Mouse (Mus musculus) midbrain, embryonic 10.5 days (tissue): ENCODE data around the gene Ski. TPM values are rescaled to one million over a fixed set of nuclear protein-coding genes. Genes with fewer than 3 reads are reported as not detected.

Source experiments
- DNase-seq: peaks from one replicate; pipeline ENCODE4 v3.0.0-alpha.2; 2017; ENCODE audit warnings: low spot score
- H3K27ac ChIP-seq: fragments of 300-500 bp; sonication (generic); replicated peaks from 2 replicates; pipeline ENCODE4 v1.5.1; 2016; ENCODE audit warnings: mild to moderate bottlenecking
- H3K27me3 ChIP-seq: fragments of 300-500 bp; sonication (generic); 2 replicates; pipeline ENCODE4 v1.6.1; 2016; ENCODE audit warnings: low read depth, mild to moderate bottlenecking; ENCODE audit not compliant: poor library complexity, severe bottlenecking
- H3K36me3 ChIP-seq: fragments of 300-500 bp; sonication (generic); 2 replicates; pipeline ENCODE4 v1.6.1; 2016; ENCODE audit warnings: mild to moderate bottlenecking, moderate library complexity
- H3K4me1 ChIP-seq: fragments of 300-500 bp; sonication (generic); 2 replicates; pipeline ENCODE4 v1.6.1; 2016
- H3K4me3 ChIP-seq: fragments of 300-500 bp; sonication (generic); 2 replicates; pipeline ENCODE4 v1.5.1; 2016; ENCODE audit warnings: mild to moderate bottlenecking, moderate library complexity
- H3K9me3 ChIP-seq: fragments of 300-500 bp; sonication (generic); replicated peaks from 2 replicates; pipeline ENCODE4 v1.6.1; 2016; ENCODE audit warnings: mild to moderate bottlenecking
- WGBS: fragments of 180-500 bp; shearing (Covaris S2); methylation state at CpG from one replicate; pipeline ENCODE4 v1.1.7; 2016; 5-methylcytosine and 5-hydroxymethylcytosine counted together
- polyA plus RNA-seq: library from polyadenylated mRNA; unstranded; fragments of >200 nt; fragmentation: Nextera tagmentation; extraction: Ambion mirVana; gene quantifications from 2 replicates; pipeline ENCODE4 v1.2.1, GENCODE M21; 2016

The Ski gene
- polyA plus RNA-seq, 1 experiment from 2014 or later, result 10.1 TPM

DNA sequence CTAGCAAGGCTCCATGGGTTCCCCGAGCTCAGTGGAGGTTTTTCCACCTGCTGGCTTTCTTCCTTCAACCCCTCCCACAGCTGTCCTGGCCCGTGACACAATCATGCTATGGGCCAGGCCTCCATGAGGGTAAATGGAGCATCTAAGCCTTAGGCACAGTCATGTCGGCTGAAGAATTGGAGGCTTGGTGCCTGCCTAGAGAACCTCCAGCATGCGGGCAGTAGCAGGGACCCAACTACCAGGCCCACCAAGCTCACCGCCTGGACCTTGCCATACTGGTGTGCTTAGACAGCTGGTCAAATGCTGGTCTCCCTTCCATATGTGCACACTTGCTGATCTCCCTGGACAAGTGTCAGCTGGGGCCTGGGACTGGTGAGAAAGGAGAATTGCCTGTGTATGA, 3.5 kb upstream of the Ski start:
- DNase-seq, result no peak
- H3K4me3 ChIP-seq, result no peak overlapping the region
- no peak overlapping the region for H3K27ac ChIP-seq
- H3K9me3 ChIP-seq, result no peaks in the 10 kb centered on the region
- peaks cover 24% of the 10 kb centered on the region for H3K4me1 ChIP-seq
- 78% methylated on average over 5 of the region's 5 CpGs for WGBS
- H3K36me3 ChIP-seq, result peaks cover 3% of the 10 kb centered on the region; the same call in 1 of the 2 replicates
- H3K27me3 ChIP-seq, result no peaks in the 10 kb centered on the region

GRCm38 (mm10) chr4:155223594-155224528, 1.5 kb upstream of the Ski start:
- DNase-seq, result no peak
- no peaks in the 10 kb centered on the region for H3K27me3 ChIP-seq
- no peaks in the 10 kb centered on the region for H3K9me3 ChIP-seq
- peaks cover 45% of the 10 kb centered on the region for H3K4me1 ChIP-seq
- peaks cover 9% of the 10 kb centered on the region; the same call in 1 of the 2 replicates for H3K36me3 ChIP-seq
- H3K4me3 ChIP-seq, result peak overlapping the region; percentile 98
- H3K27ac ChIP-seq, result peak overlapping the region; percentile 97
- 34% methylated on average over 20 of the region's 20 CpGs for WGBS

GRCm38 (mm10) chr4:155222841-155223593, 625 bp upstream of the Ski start:
- H3K27ac ChIP-seq, result peak overlapping the region; percentile 97
- H3K4me3 ChIP-seq, result peak overlapping the region; percentile 98
- DNase-seq, result peak; percentile 100
- 8% methylated on average over 116 of the region's 116 CpGs for WGBS
- H3K4me1 ChIP-seq, result peaks cover 53% of the 10 kb centered on the region
- H3K36me3 ChIP-seq, result peaks cover 15% of the 10 kb centered on the region; the same call in 1 of the 2 replicates
- H3K27me3 ChIP-seq, result no peaks in the 10 kb centered on the region
- H3K9me3 ChIP-seq, result no peaks in the 10 kb centered on the region

DNA sequence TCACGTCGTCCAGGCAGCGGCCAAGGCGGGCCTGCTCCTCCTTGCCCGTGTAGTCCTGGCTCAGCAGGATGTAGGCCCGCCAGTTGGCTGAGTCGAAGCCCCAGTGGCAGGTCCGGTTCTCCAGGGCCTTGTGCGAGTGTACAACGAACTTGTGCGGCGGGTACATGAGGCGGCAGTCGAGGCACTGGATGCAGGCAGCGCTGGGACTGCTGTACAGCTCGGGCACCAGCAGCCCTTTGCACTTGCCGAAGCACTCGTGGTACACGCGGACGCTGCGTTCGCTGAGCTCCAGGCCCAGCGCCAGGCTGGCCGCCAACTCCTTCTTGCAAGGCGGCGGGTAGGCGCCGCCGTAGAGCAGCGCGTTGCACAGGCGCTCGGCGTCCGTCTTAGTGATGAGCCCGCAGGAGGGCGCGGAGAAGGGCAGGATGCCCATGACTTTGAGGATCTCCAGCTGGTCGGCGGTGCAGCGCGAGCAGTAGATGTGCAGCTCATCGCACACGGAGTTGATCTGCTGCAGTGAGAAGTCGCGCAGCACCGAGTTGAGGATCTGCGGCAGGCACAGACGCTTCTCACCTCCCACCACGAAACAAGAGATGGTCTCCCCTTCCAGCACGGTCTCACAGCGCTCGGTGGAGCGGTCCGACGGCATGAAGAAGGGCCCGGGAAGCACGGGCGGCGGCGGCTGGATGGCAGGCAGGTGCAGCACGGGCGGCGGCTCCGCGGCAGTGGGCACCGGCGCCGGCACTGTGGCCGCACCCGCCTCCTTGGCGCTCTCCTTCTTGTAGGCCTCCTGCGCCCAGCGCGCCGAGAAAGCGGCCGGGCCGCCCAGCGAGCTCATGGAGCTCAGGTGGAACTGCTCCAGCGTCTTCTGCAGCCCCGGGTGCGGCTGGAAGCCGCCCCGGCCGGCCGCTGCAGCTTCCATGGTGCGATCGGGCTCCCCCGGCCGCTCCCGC, 517 bp downstream of the Ski start:
- DNase-seq, result peak; percentile 68
- Histone ChIP-seq H3K4me3 (peak overlapping the region; percentile 98), H3K27me3 (no peaks in the 10 kb centered on the region), H3K4me1 (peaks cover 65% of the 10 kb centered on the region), H3K27ac (peak overlapping the region; percentile 94), H3K9me3 (no peaks in the 10 kb centered on the region), H3K36me3 (peaks cover 24% of the 10 kb centered on the region)
- WGBS, result under 1% methylated on average over 93 of the region's 93 CpGs

DNA sequence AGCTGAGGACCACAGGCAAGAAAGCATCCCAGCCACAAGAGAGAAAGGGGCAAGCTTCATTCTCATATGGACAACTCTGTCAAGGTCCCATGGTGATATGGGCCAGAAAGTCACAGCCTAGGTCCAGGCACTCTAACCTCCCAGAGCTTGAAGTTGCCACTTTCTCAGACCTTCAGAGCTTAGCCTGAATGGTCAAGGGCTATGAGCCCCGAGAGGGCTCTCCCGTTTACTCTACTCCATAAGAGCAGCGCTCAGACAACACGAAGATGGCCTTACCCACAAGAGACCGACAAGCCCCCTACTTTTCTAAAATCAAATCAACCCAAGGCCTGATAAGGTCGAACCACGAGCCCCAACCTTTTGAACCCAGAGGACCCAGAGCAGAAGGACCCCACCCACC, 1.3 kb downstream of the Ski start:
- 3% methylated on average over 7 of the region's 7 CpGs for WGBS
- peak; percentile 30 for DNase-seq
- Histone ChIP-seq H3K27ac (peak overlapping the region; percentile 94), H3K9me3 (no peaks in the 10 kb centered on the region), H3K36me3 (peaks cover 32% of the 10 kb centered on the region), H3K4me1 (peaks cover 72% of the 10 kb centered on the region), H3K4me3 (peak overlapping the region; percentile 98), H3K27me3 (no peaks in the 10 kb centered on the region)

GRCm38 (mm10) chr4:155220213-155221100, 1.9 kb downstream of the Ski start:
- H3K27me3 ChIP-seq, result no peaks in the 10 kb centered on the region
- peaks cover 32% of the 10 kb centered on the region for H3K36me3 ChIP-seq
- H3K9me3 ChIP-seq, result no peaks in the 10 kb centered on the region
- peak overlapping the region; percentile 98 for H3K4me3 ChIP-seq
- DNase-seq, result peak; percentile 42
- 17% methylated on average over 14 of the region's 14 CpGs for WGBS
- peaks cover 79% of the 10 kb centered on the region for H3K4me1 ChIP-seq
- peak overlapping the region; percentile 94 for H3K27ac ChIP-seq

DNA sequence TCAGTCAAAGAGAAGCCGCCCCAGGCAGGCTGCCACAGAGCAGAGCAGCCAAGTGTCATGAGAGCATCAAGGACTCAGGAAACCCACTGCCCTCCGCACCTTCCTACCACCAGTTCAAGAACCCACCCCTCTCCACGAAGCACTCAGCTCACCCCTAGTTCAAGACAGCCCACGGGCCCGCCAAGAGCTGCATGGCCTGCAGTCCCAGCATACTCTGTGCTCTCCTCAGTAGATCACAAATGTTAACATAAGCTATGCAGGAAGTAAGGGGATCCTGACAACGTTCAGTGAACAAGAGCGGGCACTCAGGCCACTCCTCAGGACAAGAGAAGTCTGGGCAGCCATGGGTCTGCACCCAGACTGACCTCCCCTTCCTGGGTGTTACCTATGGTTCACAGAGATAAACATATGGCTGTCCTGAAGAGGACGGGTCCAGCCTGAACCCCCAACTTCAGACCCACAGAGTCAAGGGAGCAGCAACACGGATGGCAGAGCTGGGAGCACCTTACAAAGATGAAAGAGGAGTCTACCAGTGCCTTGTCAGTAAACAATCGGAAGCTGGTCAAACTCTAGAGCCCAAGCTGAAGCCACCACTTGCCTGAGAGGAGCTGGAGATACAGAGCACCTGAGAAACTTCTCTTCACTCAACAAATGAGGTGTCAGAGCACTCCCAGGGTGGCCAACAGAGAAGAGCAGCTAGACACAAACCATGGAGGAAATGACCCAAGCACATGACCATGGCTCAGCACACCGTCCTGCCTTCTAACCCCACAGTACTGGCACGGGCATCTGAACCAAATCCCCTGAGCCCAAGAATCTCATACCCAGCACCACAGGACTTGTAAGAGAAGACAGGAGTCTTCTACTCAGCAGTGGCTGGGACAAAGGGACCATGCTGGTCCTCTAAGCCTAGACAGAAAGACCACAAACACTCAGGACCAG, 2.9 kb downstream of the Ski start:
- H3K27ac ChIP-seq, result peak overlapping the region; percentile 94
- H3K4me3 ChIP-seq, result peak overlapping the region; percentile 98
- no peaks in the 10 kb centered on the region for H3K27me3 ChIP-seq
- H3K36me3 ChIP-seq, result peaks cover 32% of the 10 kb centered on the region
- no peak for DNase-seq
- 74% methylated on average over 12 of the region's 12 CpGs for WGBS
- H3K9me3 ChIP-seq, result no peaks in the 10 kb centered on the region
- peaks cover 88% of the 10 kb centered on the region for H3K4me1 ChIP-seq

GRCm38 (mm10) chr4:155218104-155218732, 4.2 kb downstream of the Ski start:
- H3K9me3 ChIP-seq, result no peaks in the 10 kb centered on the region
- peaks cover 32% of the 10 kb centered on the region for H3K36me3 ChIP-seq
- peak overlapping the region; percentile 98; the same call in 1 of the 2 replicates for H3K4me3 ChIP-seq
- H3K27ac ChIP-seq, result peak overlapping the region; percentile 42; the same call in 1 of the 2 replicates
- 85% methylated on average over 9 of the region's 9 CpGs for WGBS
- DNase-seq, result no peak
- H3K27me3 ChIP-seq, result no peaks in the 10 kb centered on the region
- peaks cover 89% of the 10 kb centered on the region for H3K4me1 ChIP-seq

DNA sequence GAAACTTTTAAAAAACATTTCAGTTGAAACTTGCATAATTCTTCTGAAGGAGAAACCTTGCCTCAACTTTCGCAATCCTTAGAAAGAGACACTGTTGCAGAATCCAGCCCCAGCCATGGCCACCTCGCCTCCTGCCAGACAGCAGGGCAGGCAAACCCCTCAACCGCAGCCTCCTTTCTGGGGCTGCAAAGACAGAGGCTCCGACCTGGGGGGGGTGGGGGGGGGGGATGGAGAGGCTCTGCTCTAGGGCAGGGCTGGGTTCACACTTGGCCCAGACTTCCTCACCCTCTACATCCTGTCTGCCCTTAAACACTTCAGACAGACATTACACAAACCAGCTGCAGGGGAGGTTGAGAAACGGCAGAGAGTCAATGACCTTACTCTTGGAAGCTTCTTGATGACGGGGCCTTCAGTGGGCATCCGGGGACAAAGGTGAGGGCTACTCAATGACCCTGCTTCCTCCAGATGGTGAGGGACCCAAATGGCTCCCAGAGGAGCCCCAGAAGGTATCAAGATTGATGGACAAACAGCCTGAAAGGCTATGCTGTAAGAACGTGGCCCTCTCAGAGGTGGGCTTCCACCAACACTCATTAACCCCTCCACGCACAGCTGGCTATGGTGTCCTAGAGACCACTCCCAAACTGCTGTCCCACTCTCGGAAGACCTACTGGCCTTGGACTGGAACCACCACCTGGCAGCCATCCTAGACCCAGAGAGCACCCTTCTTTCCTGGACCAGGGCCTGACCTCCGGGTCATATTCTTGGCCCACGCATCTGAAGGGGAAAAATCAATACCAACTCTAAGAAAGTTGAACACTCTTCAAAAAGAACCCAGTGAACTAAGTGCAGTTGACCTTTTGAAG, 4.9 kb downstream of the Ski start:
- Histone ChIP-seq H3K27me3 (no peaks in the 10 kb centered on the region), H3K27ac (peak overlapping the region; percentile 42), H3K4me1 (peaks cover 91% of the 10 kb centered on the region), H3K36me3 (peaks cover 37% of the 10 kb centered on the region), H3K9me3 (no peaks in the 10 kb centered on the region), H3K4me3 (peak overlapping the region; percentile 98)
- DNase-seq, result no peak
- 75% methylated on average over 12 of the region's 12 CpGs for WGBS
